Mouse (Mus musculus): ENCODE data around the gene Atp5d.

Gene Atp5d

DNA sequence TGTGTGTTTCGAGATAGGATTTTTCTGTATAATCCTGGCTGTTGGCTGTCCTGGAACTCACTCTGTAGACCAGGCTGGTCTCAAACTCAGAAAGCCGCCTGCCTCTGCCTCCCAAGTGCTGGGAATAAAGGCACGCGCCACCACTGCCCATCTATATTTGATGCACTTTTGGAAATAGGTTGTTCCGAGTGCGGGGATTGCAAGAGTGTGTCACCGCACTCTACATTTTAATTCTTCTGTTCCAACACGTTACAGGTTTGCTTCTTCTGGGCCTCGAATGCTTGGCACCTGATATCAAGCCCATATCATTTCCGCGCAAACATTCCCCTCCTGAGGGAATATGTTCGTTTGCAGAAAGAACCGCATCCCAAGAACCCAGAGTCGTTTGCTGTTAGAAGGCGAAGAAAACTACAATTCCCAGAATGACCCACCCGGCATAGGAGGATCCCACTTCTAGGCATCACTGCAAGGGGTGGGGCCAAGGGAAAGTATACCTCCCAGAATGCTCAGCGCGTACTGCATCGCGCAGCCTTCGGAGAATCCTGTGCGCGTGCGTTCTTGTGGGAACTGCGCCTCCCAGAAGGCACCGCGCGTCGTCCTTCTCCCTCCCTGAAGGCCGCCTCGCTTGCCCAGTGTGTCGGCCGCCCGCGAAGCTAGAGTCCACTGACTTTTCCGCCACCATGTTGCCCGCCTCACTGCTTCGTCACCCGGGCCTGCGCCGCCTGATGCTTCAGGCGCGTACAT, 3.5 kb downstream of the Atp5d start:
- peak; percentile 90 for DNase-seq

DNA sequence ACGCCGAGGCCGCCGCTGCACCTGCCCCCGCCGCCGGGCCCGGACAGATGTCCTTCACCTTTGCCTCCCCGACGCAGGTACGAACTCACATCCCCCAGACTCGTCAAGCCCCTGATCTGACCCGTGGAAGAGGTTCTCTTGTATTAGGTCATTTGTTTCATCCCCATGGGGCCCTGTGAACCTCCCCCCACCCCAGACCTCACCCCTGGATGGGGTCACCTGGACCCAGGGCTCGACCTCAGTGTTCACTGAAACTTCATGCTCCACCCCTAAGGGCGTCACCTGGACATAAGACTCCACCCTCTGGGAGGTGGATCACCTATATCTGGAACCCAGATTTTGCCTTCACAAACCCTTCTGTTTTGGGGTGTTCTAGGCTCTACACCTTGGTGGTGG, 4.1 kb downstream of the Atp5d start:
- DNase-seq = no peak

DNA sequence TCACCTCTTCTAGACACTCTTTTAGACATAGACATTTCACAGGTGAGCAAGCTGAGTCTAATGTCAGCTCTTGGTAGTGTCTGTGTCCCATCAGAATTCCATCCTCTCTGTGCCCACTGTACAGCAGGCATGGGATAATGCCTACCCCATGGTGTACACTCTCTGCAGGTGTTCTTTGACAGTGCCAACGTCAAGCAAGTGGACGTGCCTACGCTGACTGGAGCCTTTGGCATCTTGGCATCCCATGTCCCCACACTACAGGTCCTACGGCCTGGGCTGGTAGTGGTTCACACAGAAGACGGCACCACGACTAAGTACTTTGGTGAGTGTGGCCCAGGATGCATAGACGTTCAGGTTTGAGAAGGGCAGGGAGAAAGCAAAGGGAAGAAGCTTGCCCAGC, 5.2 kb downstream of the Atp5d start:
- no peak for DNase-seq

DNA sequence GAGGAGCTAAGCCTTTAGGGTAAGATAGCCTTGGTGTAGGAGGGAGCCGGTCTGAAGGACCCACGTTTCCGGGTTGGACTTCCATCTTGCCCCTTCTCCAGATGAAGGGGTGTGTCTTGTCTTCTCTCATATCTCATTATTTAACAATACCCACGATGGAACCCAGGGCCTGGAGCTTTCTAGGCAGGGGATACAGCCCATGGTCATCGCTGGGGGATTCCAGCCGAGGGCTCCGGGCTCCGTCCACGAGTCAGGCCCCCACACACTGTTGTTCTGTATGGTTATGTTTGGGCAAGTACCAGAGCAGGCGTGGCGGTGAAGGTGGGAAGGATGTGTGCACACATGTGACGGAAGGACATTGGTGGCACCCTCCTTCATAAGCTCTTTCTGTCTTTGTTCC, 5.7 kb downstream of the Atp5d start:
- no peak for DNase-seq

DNA sequence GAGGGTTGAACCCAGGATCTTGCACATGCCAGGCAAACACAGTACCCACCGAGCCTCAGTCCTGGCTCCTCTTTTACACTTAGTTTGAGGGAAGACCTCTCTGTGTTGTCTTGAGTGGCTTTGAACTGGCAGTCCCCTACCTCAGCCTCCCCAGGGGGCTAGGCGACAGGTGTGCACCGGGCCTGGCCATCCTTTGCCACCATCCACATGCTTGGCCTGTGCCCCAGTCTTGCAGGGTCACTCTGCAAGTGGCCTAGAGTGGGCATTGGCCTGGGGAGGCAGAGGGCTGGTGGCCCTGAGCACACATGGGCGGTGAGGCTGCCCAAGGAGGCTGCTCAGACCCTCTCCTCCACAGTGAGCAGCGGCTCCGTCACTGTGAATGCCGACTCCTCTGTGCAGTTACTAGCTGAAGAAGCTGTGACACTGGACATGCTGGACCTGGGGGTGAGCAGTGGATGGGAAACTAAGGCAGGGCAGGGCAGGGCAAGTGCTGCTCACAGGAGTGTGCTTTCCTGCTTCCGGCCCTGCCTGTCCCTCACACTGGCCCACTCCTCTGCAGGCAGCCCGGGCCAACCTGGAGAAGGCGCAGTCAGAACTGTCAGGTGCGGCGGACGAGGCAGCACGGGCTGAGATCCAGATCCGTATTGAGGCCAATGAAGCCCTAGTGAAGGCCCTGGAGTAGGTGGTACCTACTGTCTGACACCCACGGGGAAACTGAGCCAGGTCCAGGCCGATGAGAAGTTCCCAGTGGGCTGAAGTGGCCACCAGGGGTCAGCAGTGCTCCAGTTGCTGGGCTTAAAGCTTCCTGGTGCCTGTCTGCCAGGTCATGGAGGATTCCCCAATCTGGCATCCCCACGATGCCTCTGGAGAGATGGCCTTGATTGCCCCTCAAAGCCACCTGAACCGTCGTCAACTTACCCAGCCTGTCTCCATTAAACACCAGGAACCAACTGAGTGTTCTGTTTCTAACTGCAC, 6.7 kb downstream of the Atp5d start:
- peak; percentile 80 for DNase-seq

DNA sequence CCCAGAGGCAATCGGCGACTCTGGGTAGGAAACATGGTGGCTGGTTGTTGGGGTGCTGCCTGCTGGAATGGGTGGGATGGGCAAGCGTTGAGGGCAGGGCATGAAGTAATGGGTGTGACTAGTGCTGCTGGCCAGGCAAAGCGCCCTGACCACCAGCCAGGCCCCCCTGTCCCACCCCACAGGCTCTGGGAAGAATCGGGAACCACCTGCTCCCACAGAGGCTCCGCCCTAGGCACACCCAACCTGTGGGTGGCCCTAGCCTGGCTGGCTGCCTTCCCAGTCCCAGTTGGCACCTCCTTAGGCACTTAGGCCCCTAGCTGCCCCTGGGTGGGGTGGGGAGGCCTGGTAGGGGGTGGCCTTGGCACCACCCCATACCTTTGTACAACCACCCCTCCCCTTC, 7.5 kb downstream of the Atp5d start:
- peak; percentile 37 for DNase-seq

DNA sequence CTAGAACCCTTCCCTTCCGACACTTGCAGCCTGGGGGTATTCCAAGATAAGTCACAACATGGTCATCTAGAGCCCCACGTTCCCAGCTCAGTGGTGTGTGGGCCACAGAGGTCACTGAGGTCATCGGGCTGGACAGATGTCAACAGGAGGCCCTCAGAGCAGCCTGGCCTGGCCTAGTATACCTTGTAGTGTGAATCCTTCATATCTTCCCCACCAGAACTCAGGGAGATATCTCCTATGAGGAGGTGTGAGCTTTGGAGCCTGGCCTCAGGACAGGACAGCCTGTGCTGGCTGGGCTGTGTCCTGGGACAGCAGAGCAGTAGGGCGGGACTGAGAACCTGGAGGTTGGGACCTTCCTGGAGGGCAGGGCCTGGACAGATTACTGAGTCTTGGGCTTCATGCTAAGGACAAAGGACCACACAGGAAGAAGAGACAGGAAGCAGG, 8.2 kb downstream of the Atp5d start:
- peak; percentile 30 for DNase-seq

DNA sequence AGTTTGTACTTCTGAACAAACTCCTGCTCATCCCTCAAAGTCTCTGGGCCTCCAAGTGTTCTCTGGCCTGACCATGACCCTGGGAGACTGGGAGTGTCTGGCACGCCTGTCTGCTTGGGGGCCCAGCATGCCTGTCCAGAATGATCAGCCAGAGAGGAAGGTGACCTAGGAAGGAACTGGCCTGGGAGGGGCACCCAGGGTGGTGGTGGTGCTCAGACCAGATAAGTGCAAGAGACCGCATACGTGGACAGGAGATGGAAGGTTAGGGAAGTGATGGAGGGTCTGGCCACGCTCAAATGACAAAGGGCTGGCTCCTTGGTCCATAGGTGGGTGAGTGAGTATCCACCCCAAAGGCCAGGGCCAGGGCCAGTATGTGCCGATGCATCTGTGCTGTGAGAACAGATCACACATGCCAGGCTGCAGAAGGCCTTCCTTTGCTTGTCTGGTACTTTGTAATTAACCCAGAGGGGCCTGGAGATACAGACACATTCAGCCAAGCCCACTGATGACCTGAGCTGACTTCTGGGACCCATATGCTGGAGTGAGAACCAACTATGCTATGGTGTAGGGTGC, 8.8 kb downstream of the Atp5d start:
- DNase-seq = peak; percentile 24

DNA sequence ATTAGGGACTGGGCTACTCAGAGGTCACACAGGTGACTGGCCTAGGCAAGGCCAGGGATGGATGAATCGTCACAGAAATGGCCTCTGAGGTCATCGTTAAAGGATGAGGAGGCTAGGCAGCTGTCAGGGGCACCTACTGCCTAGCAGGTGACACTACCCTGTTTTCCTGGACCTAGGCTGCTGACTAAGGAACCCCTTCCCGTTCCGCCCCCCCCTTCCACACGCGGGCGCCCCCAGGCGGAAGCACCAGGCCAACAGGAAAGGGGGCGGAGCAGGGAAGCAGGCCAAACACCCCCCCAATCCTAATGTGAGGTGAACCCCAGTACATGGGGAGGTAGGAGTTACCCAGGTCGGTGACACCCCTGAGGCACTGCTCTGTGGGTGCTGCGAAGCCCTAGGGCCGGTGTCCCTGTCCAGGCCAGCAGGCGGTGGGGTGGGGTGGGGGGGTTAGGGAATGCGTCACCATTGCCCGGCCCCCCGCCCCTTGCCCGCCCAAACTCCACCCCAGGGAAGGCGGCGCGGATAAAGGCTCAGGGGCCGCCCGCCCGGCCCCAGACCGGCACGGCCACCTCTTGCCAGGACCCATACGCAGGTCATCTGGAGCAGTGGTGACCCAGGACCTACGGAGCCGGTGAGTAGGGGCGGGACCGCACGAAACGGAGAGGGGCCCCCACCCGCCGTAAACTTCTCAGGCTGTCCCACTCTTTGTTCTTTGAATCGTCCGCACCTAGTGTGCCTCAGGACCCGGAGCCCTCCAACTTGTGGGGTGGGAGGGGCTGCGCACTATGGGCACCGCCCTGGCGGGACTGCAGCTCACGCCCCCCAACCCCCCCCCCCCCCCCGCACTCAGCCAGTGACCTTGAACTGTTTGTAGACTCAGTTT, 9.5 kb downstream of the Atp5d start, which contains the start of gene Midn:
TSS of gene Midn (plus strand) at position 554 of the 883 bp plus-strand sequence.
- DNase-seq = peak; percentile 73

DNA sequence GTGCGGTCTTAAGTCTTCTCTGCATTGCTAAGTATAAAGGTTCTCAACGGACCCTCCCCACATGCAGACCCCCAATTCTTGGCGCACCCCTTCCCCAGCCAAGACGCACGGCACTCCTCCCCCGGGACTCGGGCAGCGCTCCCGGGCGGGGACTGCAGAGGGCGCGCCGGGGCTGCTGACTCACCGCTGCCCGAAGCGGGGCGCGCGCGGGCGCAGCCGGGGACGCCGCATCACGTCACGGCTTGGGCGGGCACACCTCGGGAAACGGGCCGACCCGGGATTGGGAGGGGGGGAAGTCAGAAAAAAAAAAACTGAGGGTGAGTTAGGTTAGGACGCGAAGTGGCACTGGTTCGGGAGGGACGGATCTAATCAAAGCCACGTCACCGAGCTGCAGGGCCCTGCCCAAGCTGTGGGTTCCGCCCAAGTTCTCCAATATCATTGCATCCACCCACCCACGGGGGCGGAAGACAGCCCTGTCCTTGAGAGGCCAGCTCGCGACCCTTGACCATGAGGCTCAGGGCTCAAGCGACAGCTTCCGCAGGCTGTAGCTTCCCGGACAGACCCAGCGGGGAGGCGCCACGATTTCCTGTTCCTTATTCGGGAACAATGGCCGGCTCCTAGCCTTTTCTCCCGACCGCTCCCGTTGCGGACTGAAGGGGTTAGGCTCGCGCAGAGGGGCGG, 10.3 kb downstream of the Atp5d start:
- DNase-seq = peak; percentile 95

DNA sequence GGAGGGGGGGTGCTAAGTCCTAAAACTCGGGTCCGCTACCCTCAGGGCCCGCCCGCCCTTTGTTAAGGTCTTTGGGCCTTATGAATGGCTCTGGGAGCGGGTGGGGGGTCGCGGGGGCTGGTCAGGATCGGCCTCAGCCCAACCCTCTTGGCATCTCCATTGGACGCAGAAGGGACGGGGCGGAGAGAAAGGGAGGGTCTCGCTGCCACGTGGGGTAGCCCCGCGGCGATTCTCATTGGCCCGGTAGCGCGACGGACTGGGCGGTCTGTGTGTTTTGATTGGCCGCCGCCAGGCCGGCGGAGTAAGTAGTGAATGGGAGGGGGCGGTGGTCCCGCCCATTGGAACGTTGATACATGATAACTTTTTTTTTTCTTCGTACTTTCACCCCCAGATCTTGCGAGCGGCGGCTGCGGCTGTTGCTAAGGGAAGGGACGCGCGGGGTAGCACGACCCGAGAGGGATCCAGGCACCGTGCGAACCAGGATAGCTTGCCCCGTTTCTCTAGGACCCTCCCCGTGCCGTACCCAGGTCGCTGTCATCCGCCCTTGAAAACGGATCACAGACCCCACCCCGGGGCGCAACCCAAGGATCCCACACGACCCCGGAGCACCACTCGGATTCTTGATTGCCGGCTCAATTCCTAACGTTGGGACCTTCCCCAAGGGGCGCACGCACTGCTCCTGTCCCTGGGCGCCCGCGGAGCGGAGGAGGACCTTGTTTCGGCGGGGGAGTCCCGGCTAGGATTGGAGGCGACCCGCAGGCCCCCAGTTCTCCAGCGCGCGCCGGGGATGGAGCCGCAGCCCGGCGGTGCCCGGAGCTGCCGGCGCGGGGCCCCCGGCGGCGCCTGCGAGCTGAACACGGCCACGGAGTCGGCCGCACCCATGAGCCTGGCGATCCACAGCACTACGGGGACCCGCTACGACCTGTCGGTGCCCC, 11.1 kb downstream of the Atp5d start:
- DNase-seq = peak; percentile 97

DNA sequence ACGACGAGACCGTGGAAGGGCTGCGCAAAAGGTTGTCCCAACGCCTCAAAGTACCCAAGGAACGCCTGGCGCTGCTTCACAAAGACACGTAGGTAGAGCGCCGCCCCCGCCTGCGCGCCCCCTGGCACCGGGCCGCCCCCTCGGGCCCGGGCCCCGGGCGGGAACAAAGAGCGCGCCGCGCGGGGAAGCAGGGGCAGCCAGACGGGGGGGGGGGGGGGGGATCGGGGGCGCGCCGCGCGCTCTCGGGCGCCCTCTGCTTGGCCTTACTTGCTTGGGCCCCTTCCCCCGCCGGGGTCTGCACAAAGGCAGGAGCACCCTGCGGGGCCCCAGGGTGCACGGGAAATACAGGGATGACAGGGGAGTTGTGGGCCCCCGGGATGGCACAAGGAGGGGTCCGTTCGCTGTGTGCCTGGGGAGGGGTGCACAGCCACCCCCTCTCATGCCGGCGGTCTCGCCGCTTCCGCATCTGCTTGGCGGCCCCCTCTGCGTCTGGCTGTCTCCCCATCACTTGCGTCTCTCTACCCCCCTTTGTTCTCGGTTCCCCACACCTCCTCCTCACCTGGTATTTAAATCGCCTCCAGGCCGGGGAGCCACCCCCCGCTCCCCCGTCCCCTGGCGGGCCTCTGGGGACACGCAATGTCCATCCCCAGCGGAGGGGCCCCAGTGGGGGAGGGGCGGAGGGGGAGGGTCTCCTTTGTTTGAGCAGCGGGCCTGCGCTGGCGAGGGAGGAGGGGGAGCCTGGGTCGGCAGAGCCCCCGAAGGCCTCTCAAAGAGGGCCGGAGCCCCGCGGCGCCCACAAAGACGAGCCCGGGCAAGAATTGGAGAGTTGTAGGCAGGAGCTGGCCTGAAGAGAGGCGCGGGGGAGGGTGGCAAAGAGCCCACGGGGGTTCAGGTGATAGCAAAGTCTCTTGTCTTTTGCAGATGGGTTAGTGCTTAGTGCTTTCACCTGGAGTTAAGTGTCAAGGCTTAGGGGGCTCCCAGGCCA, 12.1 kb downstream of the Atp5d start:
- DNase-seq = peak; percentile 72

DNA sequence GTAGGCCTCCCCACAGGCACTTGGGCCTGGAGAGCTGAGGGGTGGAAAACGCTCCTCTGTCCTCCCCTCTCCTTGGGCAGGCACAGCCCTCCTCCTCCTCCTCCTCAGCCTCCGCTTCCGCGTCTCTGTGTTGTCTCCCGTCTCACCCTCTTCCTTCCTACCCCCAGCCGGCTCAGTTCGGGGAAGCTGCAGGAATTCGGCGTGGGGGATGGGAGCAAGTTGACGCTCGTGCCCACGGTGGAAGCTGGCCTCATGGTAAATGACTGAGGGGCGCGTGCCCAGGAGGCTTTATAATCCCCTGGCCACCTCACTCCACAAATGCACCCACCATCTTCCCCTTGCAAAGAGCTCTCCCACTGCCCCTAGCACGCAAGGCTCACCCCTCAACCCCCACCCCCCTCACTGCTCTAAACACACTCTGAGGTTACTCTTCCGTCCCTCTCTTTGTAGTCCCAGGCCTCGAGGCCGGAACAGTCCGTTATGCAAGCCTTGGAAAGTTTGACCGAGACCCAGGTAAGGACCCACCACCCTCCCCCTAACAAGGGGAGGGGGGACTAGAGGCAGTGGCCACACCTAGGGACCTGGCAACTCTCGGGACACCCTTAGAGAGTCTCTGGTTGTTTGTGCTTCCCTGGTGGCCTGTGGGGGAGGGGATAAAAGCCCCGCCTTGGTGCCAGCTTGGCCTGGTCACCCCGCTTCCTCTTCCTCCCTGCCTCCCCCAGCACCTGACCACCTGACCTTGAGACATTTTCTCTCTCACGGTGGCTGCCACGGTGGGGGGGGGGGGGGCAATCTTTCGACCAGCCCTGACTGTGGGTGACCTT, 13.0 kb downstream of the Atp5d start:
- peak; percentile 80 for DNase-seq

DNA sequence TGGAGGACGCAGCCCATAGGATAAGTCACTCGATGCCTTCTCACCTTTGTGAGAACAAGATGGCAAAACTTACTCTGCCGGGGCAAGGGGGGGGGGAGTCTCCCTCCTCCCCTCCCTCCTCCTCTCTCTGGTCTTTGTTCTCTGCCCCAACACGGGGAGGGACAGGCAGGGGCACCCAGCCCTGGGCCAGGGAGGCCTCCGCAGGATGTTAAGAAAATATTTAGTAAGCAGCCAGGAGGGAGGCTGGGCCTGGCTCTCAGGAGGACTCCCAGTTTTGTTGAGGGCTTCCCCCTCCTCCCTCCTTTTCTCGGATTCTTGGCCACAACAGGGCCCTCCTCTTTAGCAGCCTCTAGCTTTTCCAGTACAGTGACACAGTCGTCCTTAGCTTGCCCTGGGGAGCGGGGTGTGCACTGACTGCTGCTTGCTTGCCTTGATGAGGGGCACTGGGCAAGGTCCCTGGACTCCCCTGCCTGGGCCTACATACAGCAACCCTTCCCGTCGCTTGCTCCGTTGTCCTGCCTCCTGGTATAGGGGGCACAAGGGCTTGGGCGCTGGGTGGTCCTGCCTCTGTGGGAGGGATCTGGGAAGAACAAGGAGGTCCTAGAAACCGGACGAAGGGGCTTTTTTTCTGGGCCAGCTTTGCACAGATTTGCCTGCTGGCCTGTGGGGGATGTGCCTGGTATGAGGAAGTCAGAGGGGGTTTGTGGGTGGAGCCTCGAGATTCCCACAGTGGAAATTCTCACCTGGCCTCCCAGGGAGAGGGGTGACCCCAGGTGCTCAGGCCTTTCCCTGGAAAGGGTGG, 13.8 kb downstream of the Atp5d start:
- no peak for DNase-seq

DNA sequence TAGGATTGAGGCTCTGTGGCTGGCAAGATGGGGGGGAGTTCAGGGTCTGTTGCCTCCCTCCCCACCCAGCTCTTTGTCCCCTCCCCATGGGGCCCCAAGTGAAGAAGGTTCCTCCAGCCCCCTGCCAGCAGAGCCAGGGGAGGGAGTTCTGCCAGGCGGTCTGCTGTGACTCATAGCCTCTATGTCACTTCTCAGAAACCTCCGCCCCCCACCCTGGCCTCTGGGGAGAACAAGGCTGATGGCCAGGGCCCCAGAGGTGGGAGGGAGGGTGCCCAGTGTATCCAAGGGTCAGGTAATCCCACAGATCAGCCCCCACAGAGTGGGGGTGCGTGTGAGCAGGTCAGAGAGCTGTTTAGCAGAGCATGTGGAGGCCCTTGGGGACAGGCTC, 14.4 kb downstream of the Atp5d start:
- no peak for DNase-seq

DNA sequence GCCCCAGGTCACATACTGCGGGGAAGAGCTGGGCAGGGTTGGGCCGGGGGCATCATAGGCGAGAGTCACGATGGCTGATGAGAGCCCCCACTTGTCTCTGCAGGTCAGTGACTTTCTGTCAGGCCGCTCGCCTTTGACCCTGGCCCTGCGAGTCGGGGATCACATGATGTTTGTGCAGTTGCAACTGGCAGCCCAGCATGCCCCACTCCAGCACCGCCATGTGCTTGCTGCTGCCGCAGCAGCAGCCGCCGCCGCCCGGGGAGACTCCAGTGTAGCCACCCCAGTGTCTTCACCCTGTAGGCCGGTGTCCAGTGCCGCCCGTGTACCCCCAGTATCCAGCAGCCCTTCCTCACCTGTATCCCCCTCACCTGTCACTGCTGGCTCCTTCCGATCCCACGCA, 15.3 kb downstream of the Atp5d start:
- DNase-seq = no peak

DNA sequence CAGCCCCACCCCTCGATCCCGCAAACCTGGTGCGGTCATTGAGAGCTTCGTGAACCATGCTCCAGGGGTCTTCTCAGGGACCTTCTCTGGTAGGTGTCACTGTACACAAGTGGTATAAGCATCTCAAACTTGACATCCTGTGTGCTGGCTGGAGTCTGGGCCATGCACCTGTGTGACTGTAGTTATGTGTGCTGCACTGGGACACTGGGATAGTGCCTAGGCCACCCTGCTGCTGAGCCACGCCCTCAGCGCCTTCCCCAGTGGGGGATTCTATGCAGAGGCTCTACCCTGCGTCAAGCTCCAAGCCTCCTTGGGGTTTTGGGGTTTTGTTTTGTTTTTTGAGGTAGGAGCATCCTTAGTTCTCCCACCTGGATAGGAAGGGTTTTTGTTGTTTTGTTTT, 16.0 kb downstream of the Atp5d start:
- DNase-seq = no peak

DNA sequence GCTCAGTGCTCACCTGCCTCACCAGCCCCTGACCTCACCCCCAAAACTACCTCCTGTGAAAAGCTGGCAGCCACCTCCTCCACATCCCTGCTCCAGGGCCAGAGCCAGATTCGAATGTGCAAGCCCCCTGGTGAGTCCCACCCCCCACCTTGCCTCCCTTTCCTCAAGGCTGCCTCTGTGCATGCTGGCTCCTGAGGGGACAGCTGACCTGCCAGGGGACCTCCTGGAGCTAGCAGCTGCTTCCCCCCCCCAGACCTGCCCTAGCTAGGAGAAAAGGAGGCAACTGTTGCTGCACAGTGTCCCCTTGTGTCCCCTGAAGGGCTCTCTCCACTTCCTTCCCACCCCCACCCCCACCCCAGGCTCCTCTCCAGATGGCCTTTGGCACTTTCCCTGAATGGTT, 16.8 kb downstream of the Atp5d start:
- DNase-seq = no peak
